Mouse (Mus musculus): ENCODE data around the gene Ocm.

Gene Ocm

GRCm38 (mm10) chr5:144002461-144003192 is 23.8 kb downstream of the Ocm start:
- no peak for DNase-seq (ENCODE audit: low read depth, low spot score)

- peak; percentile 40 for DNase-seq (ENCODE audit: low read depth, low spot score)
These were observed 27.1 kb downstream of the Ocm start for GRCm38 (mm10) chr5:143999409-143999808.

- no peak for DNase-seq (ENCODE audit: low read depth, low spot score)
These were observed 31.7 kb downstream of the Ocm start for GRCm38 (mm10) chr5:143994632-143995365.

- no peak for DNase-seq (ENCODE audit: low read depth, low spot score)
These were observed 32.6 kb downstream of the Ocm start for GRCm38 (mm10) chr5:143993849-143994248.

GRCm38 (mm10) chr5:143993260-143993659 is 33.2 kb downstream of the Ocm start:
- no peak for DNase-seq (ENCODE audit: low read depth, low spot score)

- no peak for DNase-seq (ENCODE audit: low read depth, low spot score)
These were observed 33.8 kb downstream of the Ocm start for GRCm38 (mm10) chr5:143992661-143993060.

GRCm38 (mm10) chr5:143990086-143990485 is 36.4 kb downstream of the Ocm start:
- no peak for DNase-seq (ENCODE audit: low read depth, low spot score)

GRCm38 (mm10) chr5:143989046-143989445 is 37.4 kb downstream of the Ocm start:
- DNase-seq (ENCODE audit: low read depth, low spot score): no peak

- DNase-seq (ENCODE audit: low read depth, low spot score): no peak
These were observed 38.9 kb downstream of the Ocm start for GRCm38 (mm10) chr5:143987596-143987995.

- no peak for DNase-seq (ENCODE audit: low read depth, low spot score)
These were observed 41.1 kb downstream of the Ocm start for GRCm38 (mm10) chr5:143985381-143985780.

GRCm38 (mm10) chr5:143982361-143982760 is 44.1 kb downstream of the Ocm start:
- DNase-seq (ENCODE audit: low read depth, low spot score): no peak

GRCm38 (mm10) chr5:143980858-143981257 is 45.6 kb downstream of the Ocm start:
- no peak for DNase-seq (ENCODE audit: low read depth, low spot score)

- peak; percentile 83 for DNase-seq (ENCODE audit: low read depth, low spot score)
These were observed 49.6 kb downstream of the Ocm start for GRCm38 (mm10) chr5:143976726-143977431.

- no peak for DNase-seq (ENCODE audit: low read depth, low spot score)
These were observed 50.2 kb downstream of the Ocm start for GRCm38 (mm10) chr5:143976232-143976631.

- no peak for DNase-seq (ENCODE audit: low read depth, low spot score)
These were observed 50.9 kb downstream of the Ocm start for GRCm38 (mm10) chr5:143975631-143975933.

GRCm38 (mm10) chr5:143974931-143975630 is 51.4 kb downstream of the Ocm start:
- DNase-seq (ENCODE audit: low read depth, low spot score): peak; percentile 77

GRCm38 (mm10) chr5:143972628-143973027 is 53.8 kb downstream of the Ocm start:
- DNase-seq (ENCODE audit: low read depth, low spot score): no peak
